Mouse (Mus musculus): Measurements from ENCODE around the gene Usp18. TPM values are rescaled to one million over a fixed set of nuclear protein-coding genes. Genes with fewer than 3 reads are reported as not detected.
A peak's percentile ranks its signal among the peaks of the same experiment; 100 is the strongest.

The Usp18 gene
- polyA plus RNA-seq, 1 experiment from 2014 or later, result 6.1 TPM

DNA sequence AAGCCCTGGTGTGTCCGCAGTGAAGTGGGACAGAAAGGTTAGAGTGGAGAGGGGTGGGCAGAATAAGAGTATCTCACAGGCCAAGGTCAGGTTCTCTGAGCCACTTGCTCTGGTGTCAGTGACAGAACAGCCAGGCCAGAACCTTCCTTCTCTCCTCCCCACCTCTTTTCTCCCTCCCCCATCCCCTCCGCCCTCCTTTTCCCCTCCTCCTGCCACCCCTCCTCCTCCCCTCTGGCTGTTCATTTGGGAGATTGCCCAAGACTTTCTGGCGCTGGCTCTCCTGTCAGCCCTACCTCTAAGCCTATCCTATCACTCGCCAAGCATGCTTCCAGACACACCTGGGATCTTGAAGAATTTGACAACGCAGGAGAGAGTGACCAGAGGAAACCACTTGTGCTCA is 34.0 kb upstream of the Usp18 start:
- Histone ChIP-seq H3K9ac (ENCODE audit: low read length) (no peak overlapping the region), H3K36me3 (ENCODE audit: control insufficient read depth, insufficient read depth) (no peaks in the 10 kb centered on the region), H3K9me3 (replicated peaks; ENCODE audit: control insufficient read depth, low read length) (peaks cover 4% of the 10 kb centered on the region; the same call in 1 of the 2 replicates), H3K27me3 (ENCODE audit: control insufficient read depth, insufficient read depth, low read length) (peaks cover 13% of the 10 kb centered on the region; the same call in 1 of the 2 replicates), H3K27ac (ENCODE audit: low read length) (no peak overlapping the region), H3K4me1 (ENCODE audit: control insufficient read depth, insufficient read depth, low read length) (peaks cover 14% of the 10 kb centered on the region), H3K4me3 (ENCODE audit: low read length) (peak overlapping the region; percentile 60), H3K4me2 (ENCODE audit: low read depth, low read length) (peak overlapping the region; percentile 93)
- ATAC-seq (replicated peaks; ENCODE audit: extremely low read depth, insufficient read depth, low FRiP score), result no peak
- WGBS, result 12% methylated on average over 5 of the region's 5 CpGs

DNA sequence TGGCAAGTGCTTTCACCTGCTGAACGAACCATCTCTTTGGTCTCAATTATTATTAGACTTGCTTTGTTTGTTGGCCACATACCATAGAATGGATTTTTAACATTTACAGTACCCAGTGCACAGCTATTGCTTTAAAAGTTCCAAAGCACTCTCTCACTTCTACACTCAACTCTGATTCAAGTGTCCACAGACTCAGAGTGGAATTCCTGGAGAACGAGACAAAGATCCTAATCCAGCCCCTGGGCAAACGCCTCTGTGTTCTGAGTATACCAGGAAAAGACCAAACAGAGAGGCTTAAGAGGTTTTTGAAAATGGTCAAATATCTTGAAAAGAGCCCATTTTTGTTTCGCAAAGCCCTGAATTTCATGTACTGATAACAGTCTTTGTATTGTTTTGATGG is 32.7 kb upstream of the Usp18 start:
- Histone ChIP-seq H3K4me3 (ENCODE audit: low read length) (no peak overlapping the region), H3K36me3 (ENCODE audit: control insufficient read depth, insufficient read depth) (no peaks in the 10 kb centered on the region), H3K27me3 (ENCODE audit: control insufficient read depth, insufficient read depth, low read length) (peaks cover 13% of the 10 kb centered on the region; the same call in 1 of the 2 replicates), H3K4me2 (ENCODE audit: low read depth, low read length) (no peak overlapping the region), H3K9ac (ENCODE audit: low read length) (no peak overlapping the region), H3K27ac (ENCODE audit: low read length) (no peak overlapping the region), H3K4me1 (ENCODE audit: control insufficient read depth, insufficient read depth, low read length) (peaks cover 14% of the 10 kb centered on the region), H3K9me3 (replicated peaks; ENCODE audit: control insufficient read depth, low read length) (peaks cover 2% of the 10 kb centered on the region; the same call in 1 of the 2 replicates)
- ATAC-seq (replicated peaks; ENCODE audit: extremely low read depth, insufficient read depth, low FRiP score), result no peak
- WGBS, result 57% methylated on average over 4 of the region's 4 CpGs

DNA sequence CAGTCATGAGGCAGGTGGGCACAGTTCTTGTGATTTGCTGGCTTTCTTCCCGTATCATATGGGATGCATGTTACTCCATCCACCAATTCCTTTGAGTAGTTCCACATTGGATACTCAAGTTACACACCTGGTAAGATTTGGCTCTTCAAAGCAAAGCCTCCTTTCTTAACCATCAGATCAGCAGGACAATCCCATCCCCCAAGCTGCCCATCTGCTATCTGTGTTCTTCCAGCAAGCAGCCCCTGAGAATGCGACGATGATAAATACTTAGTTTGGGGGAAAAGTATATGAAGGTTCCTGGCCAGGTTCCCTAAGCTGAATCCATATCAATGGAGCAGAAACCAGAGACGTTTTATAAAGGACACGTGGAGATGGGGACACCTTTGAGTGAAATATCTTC is 31.5 kb upstream of the Usp18 start:
- H3K27me3 ChIP-seq (ENCODE audit: control insufficient read depth, insufficient read depth, low read length), result peaks cover 13% of the 10 kb centered on the region; the same call in 1 of the 2 replicates
- no peak for ATAC-seq (replicated peaks; ENCODE audit: extremely low read depth, insufficient read depth, low FRiP score)

DNA sequence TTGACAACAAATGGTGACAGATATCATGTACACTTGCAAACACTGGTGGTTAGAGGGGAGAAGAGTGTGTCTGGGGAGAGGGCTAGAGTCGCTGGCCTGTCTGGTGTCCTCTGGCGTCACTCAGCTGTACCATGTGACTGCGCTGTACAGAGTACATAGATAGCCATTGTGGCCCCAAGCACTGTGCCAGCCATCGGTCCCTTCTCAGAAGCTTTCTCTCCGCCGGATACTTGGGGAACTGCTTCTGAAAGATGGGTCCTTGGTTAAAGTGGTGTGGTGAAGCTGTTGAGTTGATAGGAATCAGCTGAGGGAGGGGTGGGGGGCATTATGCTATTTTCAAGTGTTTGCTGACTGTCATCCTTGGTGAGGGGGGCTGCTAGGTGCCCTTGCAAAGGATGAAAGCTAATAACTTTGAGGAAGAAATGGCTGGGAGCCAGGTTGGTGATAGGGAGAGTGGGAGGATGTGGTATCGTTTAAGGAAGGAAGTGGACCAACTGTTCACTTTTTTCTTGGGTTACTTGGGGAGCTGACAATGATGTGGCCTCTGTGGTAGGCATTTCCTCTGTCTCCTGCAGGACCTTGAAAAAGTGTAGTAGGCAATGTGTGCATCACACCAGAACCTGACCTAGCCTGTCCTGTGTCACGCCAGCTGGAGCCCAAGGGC is 30.9 kb upstream of the Usp18 start:
- H3K4me1 ChIP-seq (ENCODE audit: control insufficient read depth, insufficient read depth, low read length), result peaks cover 20% of the 10 kb centered on the region
- ATAC-seq (replicated peaks; ENCODE audit: extremely low read depth, insufficient read depth, low FRiP score), result no peak
- H3K9ac ChIP-seq (ENCODE audit: low read length), result no peak overlapping the region
- H3K4me2 ChIP-seq (ENCODE audit: low read depth, low read length), result no peak overlapping the region
- H3K9me3 ChIP-seq (replicated peaks; ENCODE audit: control insufficient read depth, low read length), result no peaks in the 10 kb centered on the region
- peaks cover 10% of the 10 kb centered on the region; the same call in 1 of the 2 replicates for H3K27me3 ChIP-seq (ENCODE audit: control insufficient read depth, insufficient read depth, low read length)
- no peaks in the 10 kb centered on the region for H3K36me3 ChIP-seq (ENCODE audit: control insufficient read depth, insufficient read depth)
- no peak overlapping the region for H3K4me3 ChIP-seq (ENCODE audit: low read length)
- WGBS, result 68% methylated on average over 8 of the region's 8 CpGs
- H3K27ac ChIP-seq (ENCODE audit: low read length), result no peak overlapping the region

More for the DNA sequence above, 31.5 kb upstream of the Usp18 start:
- Histone ChIP-seq H3K36me3 (ENCODE audit: control insufficient read depth, insufficient read depth) (no peaks in the 10 kb centered on the region), H3K4me2 (ENCODE audit: low read depth, low read length) (no peak overlapping the region), H3K4me3 (ENCODE audit: low read length) (no peak overlapping the region), H3K9me3 (replicated peaks; ENCODE audit: control insufficient read depth, low read length) (no peaks in the 10 kb centered on the region), H3K9ac (ENCODE audit: low read length) (no peak overlapping the region), H3K4me1 (ENCODE audit: control insufficient read depth, insufficient read depth, low read length) (peaks cover 17% of the 10 kb centered on the region), H3K27ac (ENCODE audit: low read length) (no peak overlapping the region)
- 71% methylated on average over 5 of the region's 5 CpGs for WGBS

DNA sequence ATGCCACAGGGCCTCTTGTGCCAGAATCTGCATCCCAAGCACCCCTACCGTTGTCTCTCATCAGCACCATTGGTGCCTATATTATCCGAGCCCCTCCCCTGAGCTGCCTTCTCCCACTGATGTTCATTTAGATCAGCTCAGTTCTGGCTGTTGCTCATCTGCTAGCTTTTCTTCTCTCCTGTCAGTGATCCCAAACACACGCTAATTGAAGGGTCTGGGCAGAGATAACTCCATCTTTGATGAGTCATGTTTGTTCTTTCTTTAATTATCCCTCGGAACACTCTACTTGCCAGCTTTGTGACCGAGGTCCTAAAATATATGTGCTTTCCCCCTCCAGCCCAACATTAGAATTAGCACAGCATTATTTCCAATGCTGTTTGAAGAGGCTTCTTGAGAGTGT is 30.4 kb upstream of the Usp18 start:
- no peak overlapping the region for H3K4me2 ChIP-seq (ENCODE audit: low read depth, low read length)
- H3K27ac ChIP-seq (ENCODE audit: low read length), result no peak overlapping the region
- no peak overlapping the region for H3K4me3 ChIP-seq (ENCODE audit: low read length)
- 62% methylated on average over 5 of the region's 5 CpGs for WGBS
- peaks cover 6% of the 10 kb centered on the region; the same call in 1 of the 2 replicates for H3K27me3 ChIP-seq (ENCODE audit: control insufficient read depth, insufficient read depth, low read length)
- H3K9me3 ChIP-seq (replicated peaks; ENCODE audit: control insufficient read depth, low read length), result no peaks in the 10 kb centered on the region
- ATAC-seq (replicated peaks; ENCODE audit: extremely low read depth, insufficient read depth, low FRiP score), result no peak
- no peaks in the 10 kb centered on the region for H3K36me3 ChIP-seq (ENCODE audit: control insufficient read depth, insufficient read depth)
- H3K4me1 ChIP-seq (ENCODE audit: control insufficient read depth, insufficient read depth, low read length), result peaks cover 17% of the 10 kb centered on the region
- no peak overlapping the region for H3K9ac ChIP-seq (ENCODE audit: low read length)

DNA sequence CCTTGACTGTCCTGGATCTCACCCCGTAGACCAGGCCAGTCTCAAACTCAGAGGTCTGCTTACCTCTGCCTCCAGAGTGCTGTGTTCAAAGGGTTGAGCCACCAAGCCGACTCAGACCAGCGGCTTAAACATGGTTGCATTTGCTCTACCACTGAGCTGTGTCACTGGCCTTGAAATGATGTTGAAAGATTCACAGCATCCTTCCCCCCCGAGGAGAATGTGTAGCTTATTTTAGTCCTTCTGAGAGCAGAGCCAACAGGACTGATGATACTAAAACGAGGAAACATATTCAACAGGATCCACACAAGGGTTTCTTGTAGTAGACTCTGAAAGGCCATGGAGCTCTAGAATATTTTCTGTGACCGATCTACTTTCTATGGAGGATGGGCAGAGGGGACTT is 29.8 kb upstream of the Usp18 start:
- Histone ChIP-seq H3K4me1 (ENCODE audit: control insufficient read depth, insufficient read depth, low read length) (peaks cover 15% of the 10 kb centered on the region), H3K27ac (ENCODE audit: low read length) (no peak overlapping the region), H3K4me2 (ENCODE audit: low read depth, low read length) (no peak overlapping the region), H3K36me3 (ENCODE audit: control insufficient read depth, insufficient read depth) (no peaks in the 10 kb centered on the region), H3K9ac (ENCODE audit: low read length) (no peak overlapping the region), H3K27me3 (ENCODE audit: control insufficient read depth, insufficient read depth, low read length) (peaks cover 3% of the 10 kb centered on the region; the same call in 1 of the 2 replicates), H3K4me3 (ENCODE audit: low read length) (no peak overlapping the region), H3K9me3 (replicated peaks; ENCODE audit: control insufficient read depth, low read length) (no peaks in the 10 kb centered on the region)
- WGBS, result 71% methylated on average over 6 of the region's 6 CpGs
- no peak for ATAC-seq (replicated peaks; ENCODE audit: extremely low read depth, insufficient read depth, low FRiP score)

DNA sequence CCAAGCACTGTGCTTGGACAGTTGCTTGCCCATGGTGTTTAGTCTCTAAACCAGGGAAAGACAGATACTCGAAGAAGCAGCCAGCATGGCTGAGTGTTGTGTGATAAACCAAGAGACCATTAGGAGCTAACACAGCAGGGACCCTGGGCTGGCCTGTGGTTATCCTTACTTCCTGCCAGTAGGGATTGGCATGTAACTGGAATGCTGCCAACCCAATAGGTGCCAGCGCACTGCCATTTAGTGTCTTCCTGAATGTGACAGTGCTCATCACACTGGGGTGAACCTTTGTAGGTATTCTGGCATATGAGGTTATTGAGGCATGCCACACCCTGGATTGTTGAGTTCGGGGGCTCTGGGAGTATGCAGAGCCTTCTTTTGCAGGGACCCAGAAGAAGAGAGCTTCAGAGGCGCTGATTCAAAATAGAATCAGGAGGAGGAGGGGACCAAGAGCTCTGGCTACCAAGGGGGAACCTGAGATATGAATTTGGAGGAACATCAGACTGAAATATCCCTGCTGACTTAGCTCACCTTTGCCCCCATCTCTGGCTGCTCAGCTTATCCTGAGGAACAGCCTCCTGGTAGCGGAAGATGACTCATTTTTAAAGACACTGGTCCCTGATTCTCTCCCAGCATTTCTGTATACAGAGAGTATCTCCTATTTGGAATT is 29.0 kb upstream of the Usp18 start:
- H3K9ac ChIP-seq (ENCODE audit: low read length), result no peak overlapping the region
- H3K4me2 ChIP-seq (ENCODE audit: low read depth, low read length), result no peak overlapping the region
- ATAC-seq (replicated peaks; ENCODE audit: extremely low read depth, insufficient read depth, low FRiP score), result no peak
- no peaks in the 10 kb centered on the region for H3K9me3 ChIP-seq (replicated peaks; ENCODE audit: control insufficient read depth, low read length)
- 75% methylated on average over 5 of the region's 5 CpGs for WGBS
- H3K4me3 ChIP-seq (ENCODE audit: low read length), result no peak overlapping the region
- peaks cover 9% of the 10 kb centered on the region for H3K4me1 ChIP-seq (ENCODE audit: control insufficient read depth, insufficient read depth, low read length)
- no peaks in the 10 kb centered on the region; the same call in 1 of the 2 replicates for H3K27me3 ChIP-seq (ENCODE audit: control insufficient read depth, insufficient read depth, low read length)
- no peak overlapping the region for H3K27ac ChIP-seq (ENCODE audit: low read length)
- H3K36me3 ChIP-seq (ENCODE audit: control insufficient read depth, insufficient read depth), result no peaks in the 10 kb centered on the region

DNA sequence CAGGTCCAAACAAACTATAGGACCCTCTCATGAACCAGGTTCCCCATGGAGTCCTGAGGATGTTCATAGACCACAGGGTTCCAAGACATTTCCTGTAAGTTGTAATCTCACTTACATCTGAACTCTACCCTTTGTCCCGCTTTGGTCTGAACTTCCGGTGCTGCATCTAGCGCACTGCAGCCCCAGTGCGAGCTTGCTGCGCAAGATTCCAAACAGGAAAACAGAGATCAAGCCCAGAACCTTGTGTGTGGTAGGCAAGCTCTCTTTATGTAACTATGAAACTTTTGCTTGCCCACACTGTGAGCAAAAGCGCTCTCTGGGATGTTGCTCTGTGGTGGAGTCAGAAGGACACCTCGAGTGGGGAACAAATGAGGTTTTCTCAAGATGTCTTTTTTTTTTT is 27.7 kb upstream of the Usp18 start:
- no peaks in the 10 kb centered on the region for H3K27me3 ChIP-seq (ENCODE audit: control insufficient read depth, insufficient read depth, low read length)
- ATAC-seq (replicated peaks; ENCODE audit: extremely low read depth, insufficient read depth, low FRiP score), result no peak
- H3K4me1 ChIP-seq (ENCODE audit: control insufficient read depth, insufficient read depth, low read length), result peaks cover 6% of the 10 kb centered on the region
- no peak overlapping the region for H3K4me3 ChIP-seq (ENCODE audit: low read length)
- no peak overlapping the region for H3K27ac ChIP-seq (ENCODE audit: low read length)
- no peaks in the 10 kb centered on the region for H3K9me3 ChIP-seq (replicated peaks; ENCODE audit: control insufficient read depth, low read length)
- H3K9ac ChIP-seq (ENCODE audit: low read length), result no peak overlapping the region
- H3K36me3 ChIP-seq (ENCODE audit: control insufficient read depth, insufficient read depth), result no peaks in the 10 kb centered on the region
- 79% methylated on average over 7 of the region's 7 CpGs for WGBS
- no peak overlapping the region for H3K4me2 ChIP-seq (ENCODE audit: low read depth, low read length)

DNA sequence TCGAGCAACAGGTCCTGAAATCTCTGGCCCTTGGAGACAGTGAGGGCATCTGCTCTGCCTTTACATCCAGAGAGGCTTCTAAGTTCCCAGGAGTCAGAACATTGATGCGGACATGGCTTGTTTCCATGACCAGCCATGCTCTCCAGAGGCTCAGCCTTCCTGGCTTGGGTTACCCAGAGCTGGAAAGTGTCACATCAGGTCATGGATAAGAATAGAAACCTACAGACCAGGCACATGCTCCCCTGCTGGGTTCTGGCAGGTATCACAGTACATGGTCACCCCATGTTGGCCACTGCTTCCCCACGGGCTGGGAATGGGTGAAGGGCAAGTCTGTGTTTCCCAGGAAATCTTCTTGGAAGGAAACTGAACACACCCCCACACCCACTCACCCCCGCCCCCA is 26.3 kb upstream of the Usp18 start:
- Histone ChIP-seq H3K27ac (ENCODE audit: low read length) (no peak overlapping the region), H3K4me2 (ENCODE audit: low read depth, low read length) (no peak overlapping the region), H3K4me1 (ENCODE audit: control insufficient read depth, insufficient read depth, low read length) (peaks cover 6% of the 10 kb centered on the region), H3K9me3 (replicated peaks; ENCODE audit: control insufficient read depth, low read length) (no peaks in the 10 kb centered on the region), H3K27me3 (ENCODE audit: control insufficient read depth, insufficient read depth, low read length) (no peaks in the 10 kb centered on the region), H3K9ac (ENCODE audit: low read length) (no peak overlapping the region), H3K4me3 (ENCODE audit: low read length) (no peak overlapping the region), H3K36me3 (ENCODE audit: control insufficient read depth, insufficient read depth) (no peaks in the 10 kb centered on the region)
- ATAC-seq (replicated peaks; ENCODE audit: extremely low read depth, insufficient read depth, low FRiP score), result peak; percentile 47
- 58% methylated on average over 4 of the region's 4 CpGs for WGBS

Data from heart, embryonic 16.5 days (tissue).